Mouse (Mus musculus) cerebellum, adult 2 months (tissue): ENCODE measurements around the gene Gpi1. TPM values are rescaled to one million over a fixed set of nuclear protein-coding genes. Genes with fewer than 3 reads are reported as not detected.

ENCODE experiments used
- DNase-seq, 2 experiments: peaks; one replicate each; pipeline ENCODE4 v3.0.0; 2021
- H3K27ac ChIP-seq: fragments of 200-500 bp; 2 replicates; pipeline ENCODE4 v1.5.1; 2012; ENCODE audit warnings: low read length, control low read depth, inconsistent platforms; ENCODE audit not compliant: insufficient read depth
- H3K27me3 ChIP-seq: fragments of 200-500 bp; 2 replicates; pipeline ENCODE4 v1.6.1; 2012; ENCODE audit warnings: inconsistent platforms, mild to moderate bottlenecking, low read length, moderate library complexity; ENCODE audit not compliant: control insufficient read depth, insufficient read depth
- H3K4me1 ChIP-seq: fragments of 200-500 bp; 2 replicates; pipeline ENCODE4 v1.6.1; 2011; ENCODE audit warnings: low read length; ENCODE audit not compliant: control insufficient read depth, insufficient read depth
- H3K4me3 ChIP-seq: fragments of 200-500 bp; replicated peaks from 2 replicates; pipeline ENCODE3; 2011; ENCODE audit warnings: mild to moderate bottlenecking, low read depth, low read length, control low read depth; ENCODE audit not compliant: insufficient read depth
- CTCF ChIP-seq: fragments of 200-500 bp; IDR thresholded peaks from 2 replicates; pipeline ENCODE4 v1.5.1; 2011; ENCODE audit warnings: low read depth, mild to moderate bottlenecking, control low read depth, low read length, moderate library complexity, borderline replicate concordance; ENCODE audit not compliant: insufficient read depth
- POLR2A ChIP-seq: fragments of 200-500 bp; IDR thresholded peaks from 2 replicates; pipeline ENCODE4 v1.6.1; 2011; ENCODE audit warnings: low read length, control low read depth, borderline replicate concordance; ENCODE audit not compliant: insufficient read depth
- WGBS: fragments of 180-500 bp; shearing (Covaris S2); methylation state at CpG from one replicate; pipeline ENCODE4 v1.1.7; 2018; 5-methylcytosine and 5-hydroxymethylcytosine counted together
- polyA plus RNA-seq: library from polyadenylated mRNA; depleted of rRNA; stranded (reverse); fragments of >200 nt; gene quantifications from 2 replicates; pipeline ENCODE4 v1.2.3, GENCODE M21; 2012; rRNA removed

The Gpi1 gene
- polyA plus RNA-seq: 611 and 659 TPM in 2 replicates

- H3K4me1 ChIP-seq: peaks cover 25% of the 10 kb centered on the region
- under 1% methylated on average over 38 of the region's 39 CpGs for WGBS
- no peaks in the 10 kb centered on the region for H3K27me3 ChIP-seq
- TF ChIP-seq POLR2A: peak; percentile 67
- TF ChIP-seq CTCF: no peak; the same call in 1 of the 2 replicates
- peak; percentile 82 to 84 for DNase-seq
- H3K4me3 ChIP-seq: peak within 1 kb of the TSS; percentile 97
- peak within 1 kb of the TSS; percentile 66 for H3K27ac ChIP-seq
Observed at GRCm38 (mm10) chr7:34230116-34230515, at the start of gene Gpi1. TSS of gene Gpi1 (minus strand) at chr7:34230336.

- no peak for TF ChIP-seq CTCF
- TF ChIP-seq POLR2A: no peak
- no peak overlapping the region for H3K4me3 ChIP-seq
- no peaks in the 10 kb centered on the region; the same call in 1 of the 2 replicates for H3K4me1 ChIP-seq
- H3K27me3 ChIP-seq: no peaks in the 10 kb centered on the region
- no peak for DNase-seq
- H3K27ac ChIP-seq: no peak overlapping the region
- 49% methylated on average over 2 of the region's 2 CpGs for WGBS
Observed at GRCm38 (mm10) chr7:34277656-34278055, 47.5 kb upstream of the Gpi1 start.

- no peak overlapping the region for H3K4me3 ChIP-seq
- no peak overlapping the region for H3K27ac ChIP-seq
- DNase-seq: no peak
- no peaks in the 10 kb centered on the region; the same call in 1 of the 2 replicates for H3K4me1 ChIP-seq
- TF ChIP-seq POLR2A: no peak
- WGBS: 95% methylated on average over 3 of the region's 3 CpGs
- H3K27me3 ChIP-seq: no peaks in the 10 kb centered on the region
Observed at GRCm38 (mm10) chr7:34276066-34276465, 45.9 kb upstream of the Gpi1 start.

GRCm38 (mm10) chr7:34272465-34272864 is 42.3 kb upstream of the Gpi1 start:
- no peaks in the 10 kb centered on the region for H3K4me1 ChIP-seq
- H3K27me3 ChIP-seq: no peaks in the 10 kb centered on the region
- H3K4me3 ChIP-seq: no peak overlapping the region
- no peak overlapping the region for H3K27ac ChIP-seq
- no peak for DNase-seq
- 74% methylated on average over 4 of the region's 4 CpGs for WGBS
- TF ChIP-seq POLR2A (no peak), CTCF (no peak)

GRCm38 (mm10) chr7:34268463-34268862 is 38.3 kb upstream of the Gpi1 start:
- Histone ChIP-seq H3K27ac (no peak overlapping the region), H3K4me3 (no peak overlapping the region), H3K27me3 (no peaks in the 10 kb centered on the region), H3K4me1 (peaks cover 5% of the 10 kb centered on the region; the same call in 1 of the 2 replicates)
- DNase-seq: no peak
- 93% methylated on average over 1 of the region's 1 CpGs for WGBS
- TF ChIP-seq POLR2A: no peak

GRCm38 (mm10) chr7:34266421-34266820 is 36.3 kb upstream of the Gpi1 start:
- peak in 1 of 2 experiments; percentile 14 for DNase-seq
- no peaks in the 10 kb centered on the region; the same call in 1 of the 2 replicates for H3K27me3 ChIP-seq
- no peak overlapping the region for H3K4me3 ChIP-seq
- peak overlapping the region; percentile 37; the same call in 1 of the 2 replicates for H3K27ac ChIP-seq
- H3K4me1 ChIP-seq: peaks cover 5% of the 10 kb centered on the region; the same call in 1 of the 2 replicates
- TF ChIP-seq POLR2A (no peak), CTCF (no peak)

- peak; percentile 75 for TF ChIP-seq CTCF
- no peak for TF ChIP-seq POLR2A
Observed at GRCm38 (mm10) chr7:34265876-34266346, 35.8 kb upstream of the Gpi1 start.

GRCm38 (mm10) chr7:34263437-34263836 is 33.3 kb upstream of the Gpi1 start:
- DNase-seq: no peak
- no peak for TF ChIP-seq POLR2A
- no peak for TF ChIP-seq CTCF
- WGBS: 67% methylated on average over 5 of the region's 5 CpGs
- Histone ChIP-seq H3K27ac (no peak overlapping the region), H3K4me3 (no peak overlapping the region), H3K4me1 (peaks cover 5% of the 10 kb centered on the region; the same call in 1 of the 2 replicates), H3K27me3 (no peaks in the 10 kb centered on the region; the same call in 1 of the 2 replicates)

More at GRCm38 (mm10) chr7:34265876-34266346, 35.8 kb upstream of the Gpi1 start:
- DNase-seq: peak; percentile 67 to 78
- Histone ChIP-seq H3K4me1 (peaks cover 5% of the 10 kb centered on the region; the same call in 1 of the 2 replicates), H3K4me3 (no peak overlapping the region), H3K27me3 (no peaks in the 10 kb centered on the region; the same call in 1 of the 2 replicates), H3K27ac (no peak overlapping the region)
- 34% methylated on average over 5 of the region's 5 CpGs for WGBS

- Histone ChIP-seq H3K4me1 (no peaks in the 10 kb centered on the region), H3K27ac (no peak overlapping the region), H3K4me3 (no peak overlapping the region), H3K27me3 (no peaks in the 10 kb centered on the region; the same call in 1 of the 2 replicates)
- no peak for DNase-seq
- no peak for TF ChIP-seq POLR2A
- no peak for TF ChIP-seq CTCF
- 97% methylated on average over 1 of the region's 1 CpGs for WGBS
Observed at GRCm38 (mm10) chr7:34258407-34258806, 28.3 kb upstream of the Gpi1 start.
